Mouse (Mus musculus): Measurements from ENCODE around the gene Rpl41.

Rpl41 gene

DNA sequence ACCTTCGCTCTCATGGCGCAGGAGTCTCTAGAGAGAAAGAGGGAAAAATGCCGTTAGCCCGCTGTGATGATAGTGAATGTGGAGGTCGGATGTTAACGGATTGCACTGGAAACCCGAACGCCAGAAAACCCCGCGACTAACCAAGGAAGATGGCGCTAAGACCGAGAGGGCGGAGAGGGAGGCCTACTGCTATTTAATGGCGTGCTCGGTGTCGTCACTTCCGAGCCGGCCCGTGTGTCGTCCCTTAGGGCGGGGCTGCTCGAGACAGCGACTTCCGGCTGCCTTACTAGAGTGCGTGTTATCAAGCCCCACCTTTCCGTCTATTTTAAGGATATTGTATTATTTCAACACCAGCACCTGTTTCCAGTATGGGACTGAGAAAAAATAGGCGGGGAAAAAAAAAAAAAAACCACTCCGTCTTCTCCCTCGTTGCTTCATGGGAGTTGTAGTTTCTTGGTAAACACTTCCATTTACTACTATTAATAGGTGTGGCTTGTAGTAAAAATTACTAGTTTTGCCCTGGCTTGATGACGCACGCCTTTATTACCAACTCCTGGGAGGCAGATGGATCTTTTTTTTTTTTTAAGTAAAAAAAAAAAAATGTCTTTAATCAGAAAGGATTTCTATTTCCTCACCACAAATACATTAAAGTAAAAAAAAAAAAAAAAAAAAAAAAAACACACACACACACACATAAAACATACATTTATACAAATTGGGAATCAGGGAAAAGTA is at the start of gene Rpl41:
TSS of gene Rpl41 (minus strand) at position 359 of the 735 bp plus-strand sequence.
- peak; percentile 91 to 92 for DNase-seq (ENCODE audit: low spot score in 2 of 2)

DNA sequence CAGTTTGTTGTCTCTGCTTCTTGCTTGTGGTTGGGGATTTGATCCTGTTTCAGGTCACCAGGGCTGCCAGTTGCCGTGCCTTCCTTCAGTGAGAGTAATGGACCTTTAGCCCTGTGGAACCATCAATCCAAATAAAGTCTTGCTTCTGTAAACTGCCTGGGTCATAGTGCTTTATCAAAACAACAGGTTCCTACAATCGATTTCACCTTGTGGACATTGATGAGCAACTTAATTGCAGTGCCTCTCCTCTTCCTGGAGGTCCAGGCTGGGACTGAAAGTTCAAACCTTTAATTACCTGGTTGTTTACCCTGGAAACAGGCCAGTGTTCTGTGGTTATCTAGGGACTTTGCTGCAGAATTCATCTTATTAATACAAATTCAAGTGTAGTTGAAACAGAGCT is 49.4 kb upstream of the Rpl41 start:
- DNase-seq (ENCODE audit: low spot score in 2 of 2) = no peak

DNA sequence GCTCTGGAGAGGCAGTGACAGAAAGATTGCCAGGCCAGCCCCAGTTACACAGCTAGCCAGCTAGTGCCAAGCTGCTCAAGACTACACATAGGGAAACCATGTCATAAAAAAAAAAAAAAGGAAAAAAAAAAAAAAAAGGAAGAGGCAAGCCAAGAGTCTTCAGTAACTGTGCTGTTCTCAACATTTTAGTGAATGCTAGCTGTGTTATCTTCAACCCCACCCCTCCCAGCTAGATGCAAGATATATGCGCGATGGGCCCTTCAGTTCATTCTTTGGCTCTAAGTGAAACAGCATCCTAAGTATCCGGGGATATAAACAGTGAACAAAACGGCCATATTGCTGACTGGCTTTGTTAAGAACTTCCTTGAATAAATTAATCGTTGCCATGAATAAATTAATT is 43.7 kb upstream of the Rpl41 start:
- DNase-seq (ENCODE audit: low spot score in 2 of 2) = no peak

DNA sequence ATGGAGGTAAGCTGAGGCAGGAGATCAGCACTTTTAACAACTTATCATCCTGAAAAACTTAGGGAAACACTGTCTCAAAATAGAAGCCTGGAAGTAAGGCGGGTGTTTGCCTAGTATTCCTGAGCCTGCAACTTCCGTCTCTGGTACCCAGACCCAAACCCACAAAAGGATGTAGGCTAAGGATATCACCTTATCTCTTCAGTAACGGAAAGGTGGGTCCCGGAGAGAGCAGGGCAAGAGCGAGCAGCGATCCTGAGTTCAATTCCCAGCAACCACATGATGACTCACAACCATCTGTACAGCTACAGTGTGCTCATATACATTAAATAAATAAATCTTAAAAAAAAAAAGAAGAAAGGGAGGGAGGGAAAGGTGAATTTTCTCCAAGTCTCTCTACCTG is 42.3 kb upstream of the Rpl41 start:
- no peak for DNase-seq (ENCODE audit: low spot score in 2 of 2)

DNA sequence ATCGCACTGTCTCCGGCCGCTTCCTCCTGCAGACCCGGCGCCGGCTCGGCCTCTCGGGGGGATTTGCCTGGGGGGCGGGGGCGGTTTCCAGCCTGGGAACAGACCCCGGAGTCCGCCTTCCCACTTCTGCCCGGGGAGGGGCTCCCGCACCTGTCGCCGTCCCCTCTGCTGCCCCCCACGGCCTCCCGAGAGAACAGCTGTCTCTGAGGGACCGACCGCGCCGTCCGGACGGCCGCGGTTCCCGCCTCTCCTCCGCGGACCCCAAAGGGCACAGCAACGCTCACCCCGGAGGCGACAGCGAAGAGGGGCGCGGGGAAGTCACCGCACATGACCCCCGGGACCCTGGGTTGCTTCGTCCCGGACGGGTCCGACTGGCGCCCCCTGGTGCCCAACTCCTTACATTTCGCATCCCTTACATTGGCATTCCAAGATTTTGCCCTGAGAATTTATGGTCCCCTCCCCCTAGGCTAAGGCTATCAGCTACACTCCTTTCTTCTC is 41.1 kb upstream of the Rpl41 start:
- peak in 1 of 2 experiments; percentile 40 for DNase-seq (ENCODE audit: low spot score in 2 of 2)

DNA sequence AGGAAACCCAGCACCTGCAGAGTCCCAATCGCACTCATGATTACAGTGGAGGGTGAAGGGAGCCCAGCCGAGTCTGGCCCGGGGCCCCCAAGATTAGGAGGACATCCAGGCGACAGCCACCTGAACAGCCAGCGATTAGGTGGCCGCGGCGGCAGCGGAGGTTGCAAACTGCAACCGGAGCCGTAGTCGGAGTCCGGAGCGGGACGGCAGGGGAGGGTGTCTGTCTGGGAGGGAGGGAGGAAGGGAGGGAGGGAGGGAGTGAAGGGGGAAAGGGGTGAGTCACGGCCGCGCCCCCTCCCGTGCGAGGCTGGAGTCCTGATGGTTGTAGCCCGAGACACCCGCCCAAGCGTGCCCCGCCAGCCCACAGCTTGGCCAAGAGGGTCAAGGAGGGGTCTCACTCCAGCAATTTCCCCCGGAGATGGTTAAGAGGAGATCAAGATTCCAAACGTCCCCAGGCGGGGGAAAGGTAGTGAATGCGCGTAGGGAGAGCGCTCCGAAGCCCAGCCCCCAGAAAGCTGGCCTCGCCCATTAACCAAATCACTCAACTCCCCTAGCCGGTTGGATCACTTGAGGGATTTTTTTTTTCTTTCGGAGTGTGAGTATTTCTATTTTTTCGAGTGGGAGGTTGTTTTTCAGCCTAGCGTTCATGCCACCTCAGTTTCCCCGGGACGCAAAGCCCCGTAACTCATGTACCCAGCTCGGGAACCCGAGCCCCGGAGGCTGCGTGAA is 40.5 kb upstream of the Rpl41 start, which contains the start of gene Erbb3:
TSS of gene Erbb3 (minus strand) at position 189 of the 729 bp plus-strand sequence.
- no peak for DNase-seq (ENCODE audit: low spot score in 2 of 2)

DNA sequence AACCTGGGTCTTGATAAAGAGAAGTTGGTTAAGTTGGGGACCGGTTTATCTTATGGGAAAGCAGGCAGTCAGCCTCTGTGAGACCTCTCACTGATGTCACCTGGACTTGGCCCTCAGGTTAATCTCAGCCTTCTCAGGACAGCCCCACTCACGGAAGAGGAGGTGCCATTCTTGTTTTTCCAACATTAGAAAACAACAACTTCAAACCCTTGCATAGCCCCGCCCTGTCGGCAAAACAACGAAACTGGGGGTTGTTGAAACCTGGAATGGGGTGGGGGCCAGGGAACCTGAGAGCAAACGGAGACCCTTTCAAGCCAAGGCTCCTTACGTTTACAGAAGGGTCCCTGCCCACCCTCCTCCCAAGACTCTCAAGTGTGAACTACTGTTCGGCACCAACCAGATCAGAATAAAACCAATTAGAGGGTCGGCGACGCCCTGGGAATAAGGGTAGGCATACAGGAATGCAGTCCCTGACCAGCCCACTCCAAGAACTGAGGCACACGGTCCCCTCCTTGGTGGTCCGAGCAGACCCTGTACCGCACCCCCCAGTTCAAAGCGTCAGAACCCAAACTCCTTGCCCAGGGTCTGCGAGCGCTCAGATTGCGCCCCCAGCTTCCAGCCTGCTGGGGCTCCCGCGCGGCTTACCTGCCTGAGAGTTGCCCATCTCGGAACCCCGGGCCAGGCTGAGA is 39.8 kb upstream of the Rpl41 start:
- DNase-seq (ENCODE audit: low spot score in 2 of 2) = no peak

DNA sequence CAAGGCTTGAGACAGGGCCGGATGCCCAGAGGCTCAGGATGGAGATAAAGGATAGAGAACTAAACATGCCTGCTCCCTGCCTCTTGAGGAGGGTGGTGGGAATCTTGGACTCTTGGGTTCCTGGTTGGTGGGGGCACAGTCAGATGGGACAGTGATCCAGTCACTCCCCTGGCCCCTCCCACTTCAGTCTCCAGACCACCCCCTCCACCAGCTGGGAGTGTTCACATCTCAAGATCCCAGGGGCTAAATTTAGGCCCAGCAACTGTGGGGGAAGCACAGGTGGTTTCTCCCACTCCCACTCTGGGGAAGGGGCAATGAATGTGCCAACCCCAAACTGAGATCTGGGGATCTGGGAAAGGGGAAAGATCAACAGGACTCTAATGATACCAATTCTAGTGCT is 39.0 kb upstream of the Rpl41 start:
- DNase-seq (ENCODE audit: low spot score in 2 of 2) = no peak

DNA sequence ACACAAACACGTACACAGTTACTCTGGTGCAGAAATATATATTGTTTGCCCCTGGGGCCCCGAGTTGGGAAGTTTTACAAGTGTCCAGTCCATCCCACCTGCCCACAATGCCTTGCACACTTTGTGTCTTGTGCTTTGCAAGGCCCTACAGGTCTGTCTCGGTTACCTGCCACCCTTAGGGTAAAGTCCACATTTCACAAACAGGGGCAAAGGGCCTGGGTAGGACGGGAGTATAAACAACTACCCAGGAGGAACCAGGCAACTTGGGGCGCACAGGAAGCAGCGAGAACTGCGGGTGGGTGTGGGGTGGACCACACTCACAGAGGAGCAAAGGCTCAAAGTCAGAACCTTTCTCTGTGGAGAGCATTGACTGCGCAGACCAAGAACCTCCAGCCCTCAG is 38.6 kb upstream of the Rpl41 start:
- no peak for DNase-seq (ENCODE audit: low spot score in 2 of 2)

DNA sequence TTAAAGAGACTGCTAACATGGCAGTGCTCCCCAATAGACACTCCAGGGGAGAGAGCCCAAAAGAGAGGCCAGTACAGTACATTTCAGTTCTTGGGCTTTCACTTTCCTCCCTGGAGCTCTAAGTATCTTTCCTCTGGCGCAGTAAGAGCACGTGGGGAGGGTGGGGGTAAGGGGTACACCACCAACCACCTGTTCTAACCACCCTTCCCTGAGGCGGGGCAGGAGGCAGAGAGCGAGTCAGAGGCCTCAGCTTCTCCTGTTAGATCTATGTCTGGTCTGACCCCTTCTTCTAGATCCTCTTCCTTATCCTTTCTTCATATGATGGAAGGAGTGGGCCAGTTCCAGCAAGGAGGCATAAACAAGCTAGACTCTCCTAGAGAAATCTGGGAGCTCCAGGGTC is 38.0 kb upstream of the Rpl41 start:
- no peak for DNase-seq (ENCODE audit: low spot score in 2 of 2)

DNA sequence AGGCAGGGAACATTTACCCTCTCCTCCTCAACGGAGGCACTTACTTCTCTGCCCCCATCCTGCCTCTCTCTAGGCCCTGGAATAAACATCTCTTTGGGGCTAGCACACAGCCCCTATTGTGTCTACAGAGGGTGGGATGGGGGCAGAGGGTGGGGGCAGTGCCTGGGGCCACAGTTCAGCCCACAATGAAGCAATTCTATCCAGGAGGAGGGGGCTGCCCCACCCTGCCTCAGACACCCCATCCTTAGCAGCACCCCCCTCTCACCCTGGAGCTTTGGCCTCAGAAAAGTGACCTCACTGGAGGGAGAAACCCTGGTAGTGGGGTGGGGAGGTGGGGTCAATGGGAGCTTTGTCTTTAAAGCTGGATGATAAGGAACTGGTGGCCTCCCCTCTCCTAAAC is 37.4 kb upstream of the Rpl41 start:
- peak in 1 of 2 experiments; percentile 21 for DNase-seq (ENCODE audit: low spot score in 2 of 2)

DNA sequence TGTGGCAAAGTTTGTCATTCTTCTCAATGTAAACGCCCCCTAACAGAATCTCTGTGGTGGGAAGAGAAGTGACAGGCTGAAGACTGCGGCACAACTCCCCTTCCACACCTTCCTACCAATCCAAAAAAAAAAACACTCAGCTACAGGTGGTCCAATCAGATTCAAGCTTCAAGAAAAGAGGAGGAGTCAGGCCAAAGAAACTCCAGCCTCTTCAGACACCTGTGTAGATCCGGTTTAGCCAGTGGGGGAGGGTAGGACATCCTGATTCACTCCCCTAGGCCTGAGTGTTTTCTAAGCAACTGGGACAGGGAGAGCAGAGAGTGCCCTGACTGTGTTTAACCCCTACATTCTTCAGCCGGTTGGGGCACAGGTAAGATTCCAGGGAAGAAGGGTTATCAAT is 35.3 kb upstream of the Rpl41 start:
- no peak for DNase-seq (ENCODE audit: low spot score in 2 of 2)

DNA sequence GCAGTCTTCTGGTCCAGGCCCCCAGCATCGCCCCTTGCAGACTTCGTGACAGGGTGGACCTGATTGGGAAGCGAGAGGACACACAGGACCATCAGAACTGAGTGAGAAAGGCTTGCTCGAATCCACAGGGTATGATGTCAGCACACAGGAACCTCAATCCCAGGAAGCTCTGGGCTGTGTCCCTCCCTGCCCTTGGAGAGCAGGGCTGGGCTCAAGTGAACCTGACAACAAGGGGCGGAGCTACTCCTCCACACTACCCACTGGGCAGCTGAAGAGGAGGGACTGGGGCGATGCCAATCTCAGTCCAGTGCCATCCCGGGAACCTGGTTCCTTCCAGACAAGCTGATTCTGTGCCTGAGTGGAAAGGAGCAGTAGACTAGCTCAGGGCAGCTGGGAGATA is 34.5 kb upstream of the Rpl41 start:
- DNase-seq (ENCODE audit: low spot score in 2 of 2) = no peak

DNA sequence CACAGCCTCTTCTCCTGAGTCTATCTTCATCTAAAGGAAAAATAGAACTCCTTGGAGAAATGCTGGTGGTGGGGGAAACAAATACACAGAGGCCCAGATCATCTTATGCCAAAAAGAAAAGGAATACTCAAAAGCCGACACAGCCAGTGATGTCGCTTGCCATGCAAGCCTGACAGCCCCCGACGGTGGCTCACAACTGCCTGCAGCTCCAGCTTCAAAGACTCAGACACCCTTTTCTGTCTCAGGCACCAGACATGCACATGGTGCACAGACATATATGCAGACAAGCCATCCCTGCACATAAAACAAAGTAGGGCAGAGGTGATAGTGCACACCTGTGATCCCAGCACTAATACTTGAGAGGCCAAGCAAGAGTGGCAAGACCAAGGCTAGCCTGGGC is 30.6 kb upstream of the Rpl41 start:
- no peak for DNase-seq (ENCODE audit: low spot score in 2 of 2)

DNA sequence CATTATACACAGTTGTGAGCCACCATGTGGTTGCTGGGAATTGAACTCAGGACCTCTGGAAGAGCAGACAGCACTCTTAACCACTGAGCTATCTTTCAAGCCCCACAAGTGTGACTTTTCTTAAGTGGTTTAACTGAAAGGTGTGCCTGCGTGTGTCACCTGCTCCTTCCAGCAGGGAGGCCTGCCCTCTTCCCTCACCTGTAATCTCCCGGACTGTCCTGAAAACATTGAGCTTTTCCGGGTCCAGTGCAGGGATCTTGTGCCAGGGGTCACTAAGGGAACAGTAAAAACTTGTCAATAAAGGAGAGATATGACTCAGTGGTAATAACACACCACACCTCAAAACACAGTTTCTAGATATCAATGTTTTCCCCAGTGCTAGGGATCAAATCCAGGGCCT is 30.2 kb upstream of the Rpl41 start:
- DNase-seq (ENCODE audit: low spot score in 2 of 2) = no peak

DNA sequence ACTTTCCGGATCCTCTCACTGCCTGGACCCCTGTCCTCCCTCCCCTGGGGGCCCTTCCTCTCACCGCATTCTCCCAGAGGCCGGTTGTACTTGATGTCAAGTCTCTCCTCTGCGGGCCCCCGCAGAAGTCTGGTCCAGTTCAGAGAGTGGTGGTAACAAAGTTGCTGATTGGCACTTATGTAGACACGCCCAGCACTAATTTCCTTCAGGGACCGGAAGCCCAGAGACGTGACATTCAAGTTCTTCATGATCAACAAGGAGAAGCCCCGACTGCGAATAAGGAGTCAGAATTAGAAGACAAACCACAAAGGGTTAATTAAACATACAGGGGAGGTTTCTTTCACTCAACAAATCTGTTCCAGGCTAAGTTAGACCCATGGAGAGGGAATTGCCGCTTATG is 29.2 kb upstream of the Rpl41 start:
- no peak for DNase-seq (ENCODE audit: low spot score in 2 of 2)

DNA sequence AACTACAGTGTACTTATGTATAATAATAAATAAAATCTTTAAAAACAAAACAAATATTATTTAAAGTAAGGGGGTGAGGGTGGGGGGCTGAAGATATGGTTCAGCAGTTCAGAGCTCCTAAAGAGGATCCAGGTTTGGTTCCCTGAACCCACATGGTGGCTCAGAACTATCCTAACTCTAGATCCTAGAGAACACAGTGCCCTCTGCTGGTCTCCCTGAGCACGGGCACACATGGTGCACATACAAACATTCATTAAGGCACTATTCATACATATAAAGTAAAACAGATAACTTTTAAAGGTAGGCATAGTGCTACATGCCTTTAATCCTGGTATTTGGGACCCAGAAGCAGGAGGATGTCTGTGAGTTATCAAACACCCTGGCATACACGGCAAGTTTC is 26.0 kb upstream of the Rpl41 start:
- no peak for DNase-seq (ENCODE audit: low spot score in 2 of 2)

DNA sequence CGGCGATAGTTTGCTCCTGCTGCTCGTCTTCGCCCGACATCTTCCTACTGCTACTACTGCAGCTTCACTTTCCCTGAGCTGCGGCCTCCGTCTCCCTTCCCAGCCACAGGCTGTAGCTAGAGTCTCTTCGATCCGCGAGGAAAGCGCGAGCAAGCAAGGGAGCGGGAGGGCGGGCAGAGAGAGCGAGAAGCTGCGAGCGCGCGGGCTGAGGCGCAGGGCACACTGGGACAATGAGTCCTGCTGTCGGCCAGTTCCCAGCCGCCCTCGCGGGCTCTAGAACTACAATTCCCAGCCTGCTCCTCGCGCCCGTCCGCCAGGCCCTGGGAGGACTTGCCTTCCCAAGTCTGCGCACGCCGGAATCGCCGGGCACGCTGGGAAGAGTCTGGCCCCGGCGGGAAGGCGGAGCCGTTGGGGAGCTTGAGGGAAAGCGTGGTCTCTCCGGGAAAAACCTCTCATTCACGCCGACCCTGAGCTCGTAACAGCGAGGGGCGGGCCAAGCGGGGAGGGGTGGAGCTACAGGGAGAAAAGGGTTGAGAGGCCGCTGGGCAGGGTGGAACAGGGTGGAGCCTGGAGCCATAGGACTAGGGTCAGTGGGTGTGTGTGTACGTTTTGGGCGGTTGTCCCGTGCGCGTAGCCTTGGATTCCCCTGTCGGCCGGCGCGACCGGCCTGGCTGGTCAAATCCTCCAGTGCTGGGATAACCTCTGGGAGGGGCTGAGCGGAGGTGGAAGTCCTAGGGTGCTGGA is 16.9 kb upstream of the Rpl41 start, which contains the start of gene Pa2g4:
TSS of gene Pa2g4 (minus strand) at position 200 of the 744 bp plus-strand sequence.
- peak; percentile 97 to 99 for DNase-seq (ENCODE audit: low spot score in 2 of 2)

DNA sequence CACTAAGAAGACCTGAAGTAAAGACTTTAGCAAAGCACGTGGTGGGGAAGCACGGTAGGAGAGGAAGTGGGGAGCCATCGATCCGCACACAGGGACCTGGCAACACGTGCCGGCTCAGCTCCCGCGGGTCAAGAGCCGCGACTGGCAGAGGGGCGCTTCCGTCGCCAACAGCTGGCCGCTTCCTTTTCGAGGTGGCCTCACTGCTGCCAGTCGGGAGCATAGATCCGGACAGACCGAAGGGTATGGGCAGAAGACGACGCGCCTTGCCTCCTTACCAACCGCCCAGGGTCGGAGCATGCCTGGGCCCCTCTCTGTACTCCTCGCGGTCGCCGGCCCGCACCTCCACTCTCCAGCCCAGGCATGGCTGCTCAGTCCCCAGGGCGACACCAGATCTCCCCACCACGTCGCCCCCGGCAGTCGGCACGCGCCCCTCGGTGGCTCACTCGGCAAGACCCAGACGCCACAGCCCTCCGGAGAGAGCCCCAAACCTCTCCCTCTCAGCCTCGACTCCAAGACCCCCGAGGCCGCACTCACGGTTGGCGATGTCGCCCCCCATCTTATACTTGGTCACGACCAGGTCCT is 16.2 kb upstream of the Rpl41 start:
- peak in 1 of 2 experiments; percentile 40 for DNase-seq (ENCODE audit: low spot score in 2 of 2)

DNA sequence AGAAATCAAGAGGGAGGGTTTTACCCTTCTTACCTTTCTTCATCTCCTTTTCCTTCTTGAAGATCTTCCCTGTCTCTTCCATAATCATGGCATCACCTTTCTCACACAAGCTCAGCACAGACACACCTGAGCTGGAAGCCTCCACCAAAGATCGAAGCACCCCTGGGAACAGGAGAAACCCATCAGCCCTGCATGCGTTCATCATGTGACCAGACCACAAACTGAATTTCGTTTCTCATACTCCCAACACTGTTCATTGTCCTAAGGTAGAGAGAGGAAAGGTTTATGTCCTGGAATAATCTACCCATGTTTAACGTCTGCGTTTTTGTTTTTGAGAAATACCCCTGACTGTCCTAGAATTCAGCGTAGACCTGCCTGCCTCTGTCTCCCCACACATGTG is 14.4 kb upstream of the Rpl41 start:
- no peak for DNase-seq (ENCODE audit: low spot score in 2 of 2)

DNA sequence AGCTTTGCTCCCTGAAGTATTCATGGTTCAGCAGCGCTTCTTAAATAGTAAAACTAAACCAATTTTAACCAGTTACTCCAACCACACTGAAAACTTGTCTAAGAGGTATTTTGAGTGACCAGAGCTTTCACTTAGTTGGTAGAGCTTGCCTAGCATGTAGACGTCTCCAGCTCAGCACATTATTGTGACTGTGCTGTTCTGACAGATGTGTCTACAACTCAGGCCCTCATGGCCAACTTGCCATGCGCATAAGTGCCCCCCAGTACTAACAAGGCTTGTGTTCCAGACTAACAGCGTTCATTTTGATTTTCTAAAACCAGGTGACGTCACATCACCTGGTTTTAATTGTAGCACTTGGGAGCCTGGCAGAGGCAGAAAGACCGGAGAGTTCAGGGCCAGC is 7.9 kb upstream of the Rpl41 start:
- no peak for DNase-seq (ENCODE audit: low spot score in 2 of 2)
